Mouse (Mus musculus): ENCODE measurements at regions not wholly inside any gene's neighbourhood (a gene's known extent, or its start where the extent isn't known, plus 50 kb on each side); places are given as distances from the start of the nearest gene placed in this dataset.
A peak's percentile ranks its signal among the peaks of the same experiment; 100 is the strongest.

DNA sequence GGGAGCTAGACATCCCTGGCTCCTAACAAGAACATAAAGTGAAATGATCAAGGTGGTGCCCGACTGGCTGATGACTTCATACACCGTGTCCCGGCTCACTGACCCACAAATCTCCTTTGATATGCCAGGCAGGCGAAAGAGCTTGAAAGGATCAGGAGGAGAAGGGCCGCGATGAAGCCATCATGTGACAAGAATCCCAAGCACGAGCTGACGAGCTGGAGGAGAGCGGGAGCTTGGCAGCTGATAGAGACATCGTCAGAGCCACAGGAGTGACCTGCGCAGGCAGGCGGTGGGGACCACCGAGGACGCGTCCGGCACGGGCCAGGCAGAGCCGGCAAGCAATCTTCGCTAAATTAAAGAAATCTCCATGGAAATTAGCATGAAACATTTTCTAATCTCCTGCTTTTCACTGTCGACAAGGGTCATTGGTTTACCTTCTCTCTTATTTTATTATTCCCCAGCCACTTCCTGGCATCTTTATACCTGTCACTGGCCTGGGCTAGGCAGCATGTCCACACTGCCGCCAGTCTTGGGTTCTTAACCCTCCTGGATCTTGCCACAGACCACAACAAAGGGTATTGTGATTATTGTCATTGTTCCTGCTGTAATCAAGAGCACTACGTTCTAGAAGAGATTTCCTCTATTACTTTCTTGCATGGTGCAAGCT is 596.1 kb downstream of the Nr2f2 start:
- Histone ChIP-seq H3K4me1 (ENCODE audit: control insufficient read depth, insufficient read depth, low read length) (no peaks in the 10 kb centered on the region), H3K4me2 (ENCODE audit: low read depth, low read length) (no peak overlapping the region), H3K27me3 (replicated peaks; ENCODE audit: control insufficient read depth, insufficient read depth, low read length) (no peaks in the 10 kb centered on the region), H3K9me3 (ENCODE audit: control insufficient read depth, low read length) (no peaks in the 10 kb centered on the region), H3K36me3 (ENCODE audit: control insufficient read depth, insufficient read depth, low read length) (no peaks in the 10 kb centered on the region), H3K4me3 (ENCODE audit: low read depth, low read length) (no peak overlapping the region), H3K9ac (ENCODE audit: low read depth, low read length) (no peak overlapping the region), H3K27ac (replicated peaks; ENCODE audit: low read depth, low read length) (no peak overlapping the region)
- no peak for ATAC-seq (ENCODE audit: low read depth)
- no peak for DNase-seq (ENCODE audit: low spot score)
- WGBS = 65% methylated on average over 22 of the region's 22 CpGs

DNA sequence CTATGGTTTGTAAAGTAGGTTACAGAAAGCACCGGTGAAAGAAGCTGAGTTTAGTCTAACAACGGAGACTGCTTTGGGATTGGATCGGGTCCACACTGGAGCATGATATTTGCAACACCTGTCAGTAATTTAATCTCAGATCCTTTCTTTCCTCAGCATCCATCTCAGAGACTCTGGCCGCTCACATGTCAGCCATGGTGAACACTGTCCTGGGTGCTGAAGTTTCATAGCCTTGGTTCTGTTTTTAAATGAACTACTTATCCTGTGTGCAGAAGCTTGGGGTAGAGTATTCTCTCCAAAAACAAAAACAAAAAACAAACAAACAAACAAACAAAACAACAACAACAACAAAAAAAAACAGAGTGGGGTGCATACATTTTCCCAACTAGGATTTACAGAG is 600.1 kb downstream of the Nr2f2 start:
- ATAC-seq (ENCODE audit: low read depth) = no peak
- Histone ChIP-seq H3K27ac (replicated peaks; ENCODE audit: low read depth, low read length) (no peak overlapping the region), H3K4me2 (ENCODE audit: low read depth, low read length) (no peak overlapping the region), H3K36me3 (ENCODE audit: control insufficient read depth, insufficient read depth, low read length) (no peaks in the 10 kb centered on the region), H3K4me3 (ENCODE audit: low read depth, low read length) (no peak overlapping the region), H3K27me3 (replicated peaks; ENCODE audit: control insufficient read depth, insufficient read depth, low read length) (no peaks in the 10 kb centered on the region), H3K9ac (ENCODE audit: low read depth, low read length) (no peak overlapping the region), H3K4me1 (ENCODE audit: control insufficient read depth, insufficient read depth, low read length) (no peaks in the 10 kb centered on the region), H3K9me3 (ENCODE audit: control insufficient read depth, low read length) (no peaks in the 10 kb centered on the region)
- 28% methylated on average over 4 of the region's 4 CpGs for WGBS
- DNase-seq (ENCODE audit: low spot score) = peak; percentile 46

DNA sequence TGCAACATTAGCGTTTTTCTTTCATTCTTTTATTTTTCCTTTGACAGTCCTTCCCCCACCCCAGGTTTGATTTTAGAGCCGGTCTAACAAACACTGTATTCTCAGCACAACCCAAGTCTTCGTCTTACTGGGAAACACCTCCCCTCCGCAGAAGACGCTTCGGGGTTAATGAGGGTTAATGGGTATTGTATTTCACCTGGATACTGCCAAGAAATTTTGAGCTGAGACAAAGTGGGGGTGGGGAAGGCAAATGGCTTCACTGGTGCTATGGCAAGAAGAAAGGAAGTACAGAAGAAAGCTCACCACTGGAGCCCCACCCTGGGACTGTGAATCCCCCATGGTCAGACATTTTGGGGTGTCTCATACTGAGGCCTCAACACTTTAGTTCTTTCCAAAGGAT is 626.0 kb downstream of the Nr2f2 start:
- Histone ChIP-seq H3K4me2 (ENCODE audit: low read depth, low read length) (peak overlapping the region; percentile 29), H3K4me1 (ENCODE audit: control insufficient read depth, insufficient read depth, low read length) (peaks cover 3% of the 10 kb centered on the region; the same call in 1 of the 2 replicates), H3K36me3 (ENCODE audit: control insufficient read depth, insufficient read depth, low read length) (no peaks in the 10 kb centered on the region), H3K9ac (ENCODE audit: low read depth, low read length) (no peak overlapping the region), H3K27me3 (replicated peaks; ENCODE audit: control insufficient read depth, insufficient read depth, low read length) (no peaks in the 10 kb centered on the region), H3K4me3 (ENCODE audit: low read depth, low read length) (no peak overlapping the region), H3K27ac (replicated peaks; ENCODE audit: low read depth, low read length) (no peak overlapping the region), H3K9me3 (ENCODE audit: control insufficient read depth, low read length) (no peaks in the 10 kb centered on the region)
- WGBS = 31% methylated on average over 6 of the region's 6 CpGs
- no peak for DNase-seq (ENCODE audit: low spot score)
- ATAC-seq (ENCODE audit: low read depth) = no peak

DNA sequence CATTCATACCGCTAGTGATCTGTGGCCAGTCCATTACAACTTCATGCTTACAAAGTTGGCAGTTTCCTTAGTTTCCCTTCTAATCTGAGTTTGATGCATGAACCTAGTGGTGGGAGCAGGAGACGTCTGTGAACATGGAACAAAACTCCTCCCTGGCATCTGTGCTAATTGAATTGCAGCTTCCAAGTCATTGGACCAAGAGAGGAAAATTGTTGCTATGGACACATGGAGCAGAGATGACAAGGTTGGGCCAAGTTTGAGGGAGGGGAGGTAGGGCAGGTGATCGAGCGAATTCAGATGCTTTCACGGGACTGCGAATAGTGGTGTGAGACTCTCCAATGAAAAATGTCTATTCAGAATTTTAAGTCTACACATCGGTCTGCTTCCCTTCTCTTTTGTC is 627.5 kb downstream of the Nr2f2 start:
- DNase-seq (ENCODE audit: low spot score) = no peak
- ATAC-seq (ENCODE audit: low read depth) = no peak
- 89% methylated on average over 7 of the region's 7 CpGs for WGBS
- Histone ChIP-seq H3K4me1 (ENCODE audit: control insufficient read depth, insufficient read depth, low read length) (peaks cover 3% of the 10 kb centered on the region; the same call in 1 of the 2 replicates), H3K9me3 (ENCODE audit: control insufficient read depth, low read length) (no peaks in the 10 kb centered on the region), H3K4me3 (ENCODE audit: low read depth, low read length) (no peak overlapping the region), H3K36me3 (ENCODE audit: control insufficient read depth, insufficient read depth, low read length) (no peaks in the 10 kb centered on the region), H3K9ac (ENCODE audit: low read depth, low read length) (no peak overlapping the region), H3K27me3 (replicated peaks; ENCODE audit: control insufficient read depth, insufficient read depth, low read length) (no peaks in the 10 kb centered on the region), H3K4me2 (ENCODE audit: low read depth, low read length) (no peak overlapping the region), H3K27ac (replicated peaks; ENCODE audit: low read depth, low read length) (no peak overlapping the region)

DNA sequence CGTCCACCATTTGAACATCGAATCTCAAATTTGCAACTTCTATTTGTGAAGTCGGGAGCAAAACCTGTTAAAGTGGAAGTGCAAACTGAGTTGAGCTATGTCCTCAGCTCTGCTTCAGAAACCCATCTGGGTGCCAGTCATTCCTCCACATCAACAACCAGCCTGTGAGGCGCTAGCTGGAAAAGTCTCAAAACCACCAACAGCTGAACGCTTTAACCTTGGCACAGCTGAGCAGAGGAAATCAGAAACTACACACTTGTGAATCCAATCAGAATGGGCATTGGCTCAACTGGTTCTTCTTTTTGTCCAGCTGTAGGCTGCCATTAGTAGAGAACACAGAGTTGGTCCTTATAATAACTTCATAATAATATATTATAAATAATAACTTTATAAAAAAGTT is 651.5 kb downstream of the Nr2f2 start:
- Histone ChIP-seq H3K4me3 (ENCODE audit: low read depth, low read length) (no peak overlapping the region), H3K4me1 (ENCODE audit: control insufficient read depth, insufficient read depth, low read length) (no peaks in the 10 kb centered on the region), H3K36me3 (ENCODE audit: control insufficient read depth, insufficient read depth, low read length) (no peaks in the 10 kb centered on the region), H3K9me3 (ENCODE audit: control insufficient read depth, low read length) (no peaks in the 10 kb centered on the region), H3K27me3 (replicated peaks; ENCODE audit: control insufficient read depth, insufficient read depth, low read length) (no peaks in the 10 kb centered on the region), H3K27ac (replicated peaks; ENCODE audit: low read depth, low read length) (no peak overlapping the region), H3K4me2 (ENCODE audit: low read depth, low read length) (no peak overlapping the region), H3K9ac (ENCODE audit: low read depth, low read length) (no peak overlapping the region)
- no peak for ATAC-seq (ENCODE audit: low read depth)
- peak; percentile 35 for DNase-seq (ENCODE audit: low spot score)
- WGBS = 80% methylated on average over 5 of the region's 5 CpGs

DNA sequence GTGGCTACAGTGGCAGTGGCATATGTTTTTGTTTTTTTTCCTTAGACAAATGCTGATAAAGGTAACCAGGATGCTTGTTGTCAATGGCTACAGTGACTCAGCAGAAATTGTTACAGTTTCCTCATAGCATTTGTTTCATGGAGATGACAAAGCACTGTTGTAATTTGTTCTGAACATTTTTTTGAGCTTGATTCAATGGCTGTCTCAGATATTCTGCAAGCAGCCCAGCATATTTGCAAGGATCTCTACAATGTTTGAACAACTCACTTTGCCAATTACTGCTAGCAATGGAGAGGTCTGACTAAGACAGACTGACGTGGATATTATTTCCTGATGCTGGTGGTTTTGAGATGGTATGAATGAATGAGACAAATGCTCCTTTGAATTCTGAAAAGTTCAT is 696.3 kb downstream of the Nr2f2 start:
- Histone ChIP-seq H3K27me3 (replicated peaks; ENCODE audit: control insufficient read depth, insufficient read depth, low read length) (no peaks in the 10 kb centered on the region), H3K4me3 (ENCODE audit: low read depth, low read length) (no peak overlapping the region), H3K9me3 (ENCODE audit: control insufficient read depth, low read length) (no peaks in the 10 kb centered on the region), H3K4me2 (ENCODE audit: low read depth, low read length) (no peak overlapping the region), H3K36me3 (ENCODE audit: control insufficient read depth, insufficient read depth, low read length) (no peaks in the 10 kb centered on the region), H3K9ac (ENCODE audit: low read depth, low read length) (no peak overlapping the region), H3K4me1 (ENCODE audit: control insufficient read depth, insufficient read depth, low read length) (no peaks in the 10 kb centered on the region), H3K27ac (replicated peaks; ENCODE audit: low read depth, low read length) (no peak overlapping the region)
- ATAC-seq (ENCODE audit: low read depth) = no peak
- 59% methylated on average over 1 of the region's 1 CpGs for WGBS
- no peak for DNase-seq (ENCODE audit: low spot score)

DNA sequence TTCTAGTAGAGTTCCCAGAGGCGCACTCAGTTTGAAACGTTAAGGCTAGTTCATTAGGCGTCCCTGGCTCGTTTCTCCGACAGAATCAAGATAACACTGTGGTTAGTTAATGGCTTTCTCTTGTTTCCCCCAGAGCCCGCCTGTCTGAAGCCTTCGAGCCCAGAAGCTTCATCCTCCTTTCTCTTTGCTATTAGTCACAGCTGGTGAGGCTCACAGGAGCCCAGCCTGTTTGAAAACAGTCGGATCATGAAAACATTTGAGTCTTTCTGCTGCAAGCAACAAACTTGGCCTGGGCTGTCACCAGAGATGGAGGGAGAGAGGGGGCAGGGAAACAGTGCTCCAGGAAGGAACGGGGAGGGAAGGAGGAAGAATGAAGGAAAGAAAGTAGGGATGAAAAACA is 711.0 kb downstream of the Nr2f2 start:
- ATAC-seq (ENCODE audit: low read depth) = no peak
- DNase-seq (ENCODE audit: low spot score) = peak; percentile 26

DNA sequence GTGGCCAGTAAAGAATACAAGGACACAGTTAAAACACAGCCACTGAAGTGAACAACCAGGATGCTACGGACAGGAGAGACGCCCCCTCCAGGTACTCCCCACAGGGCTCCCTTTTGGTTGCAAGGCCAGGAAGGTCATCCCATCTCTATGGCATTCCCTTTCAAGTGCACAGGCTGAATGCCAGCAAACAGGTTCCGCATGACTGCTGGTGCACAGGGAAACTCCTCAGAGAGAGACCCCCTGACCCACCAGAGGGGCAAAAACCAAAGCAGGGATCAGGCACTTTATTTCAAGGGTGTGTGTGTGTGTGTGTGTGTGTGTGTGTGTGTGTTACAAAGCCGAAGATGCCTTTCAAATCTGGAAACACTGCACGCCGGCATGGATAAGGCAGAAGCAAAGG is 721.1 kb downstream of the Nr2f2 start:
- WGBS = 64% methylated on average over 6 of the region's 6 CpGs
- Histone ChIP-seq H3K9me3 (ENCODE audit: control insufficient read depth, low read length) (no peaks in the 10 kb centered on the region), H3K4me3 (ENCODE audit: low read depth, low read length) (no peak overlapping the region), H3K4me1 (ENCODE audit: control insufficient read depth, insufficient read depth, low read length) (no peaks in the 10 kb centered on the region), H3K4me2 (ENCODE audit: low read depth, low read length) (no peak overlapping the region), H3K27me3 (replicated peaks; ENCODE audit: control insufficient read depth, insufficient read depth, low read length) (no peaks in the 10 kb centered on the region), H3K36me3 (ENCODE audit: control insufficient read depth, insufficient read depth, low read length) (no peaks in the 10 kb centered on the region), H3K9ac (ENCODE audit: low read depth, low read length) (no peak overlapping the region), H3K27ac (replicated peaks; ENCODE audit: low read depth, low read length) (no peak overlapping the region)
- ATAC-seq (ENCODE audit: low read depth) = no peak
- no peak for DNase-seq (ENCODE audit: low spot score)

More for the DNA sequence above, 711.0 kb downstream of the Nr2f2 start:
- Histone ChIP-seq H3K4me3 (ENCODE audit: low read depth, low read length) (no peak overlapping the region), H3K4me1 (ENCODE audit: control insufficient read depth, insufficient read depth, low read length) (no peaks in the 10 kb centered on the region), H3K9ac (ENCODE audit: low read depth, low read length) (no peak overlapping the region), H3K27me3 (replicated peaks; ENCODE audit: control insufficient read depth, insufficient read depth, low read length) (no peaks in the 10 kb centered on the region), H3K4me2 (ENCODE audit: low read depth, low read length) (no peak overlapping the region), H3K9me3 (ENCODE audit: control insufficient read depth, low read length) (no peaks in the 10 kb centered on the region), H3K27ac (replicated peaks; ENCODE audit: low read depth, low read length) (no peak overlapping the region), H3K36me3 (ENCODE audit: control insufficient read depth, insufficient read depth, low read length) (no peaks in the 10 kb centered on the region)
- WGBS = 6% methylated on average over 9 of the region's 9 CpGs

DNA sequence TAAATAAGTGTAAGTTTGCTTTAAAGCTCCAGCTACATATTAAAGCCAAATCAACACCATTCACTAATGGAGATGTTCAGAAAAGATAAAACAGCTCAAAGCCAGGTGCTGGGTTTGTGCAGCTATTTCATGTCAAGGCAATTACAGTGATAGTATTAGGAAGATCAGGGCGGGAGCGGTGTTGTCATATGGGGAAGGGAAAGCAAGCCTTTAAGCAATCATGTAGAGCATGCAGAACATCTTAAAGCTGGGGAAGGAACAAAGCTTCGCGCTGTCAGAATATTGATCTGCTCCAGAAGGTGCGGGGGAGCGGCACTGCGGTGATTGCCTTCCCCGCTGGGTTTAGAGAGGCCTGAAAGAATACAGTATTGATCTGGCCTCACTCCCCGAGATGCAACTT is 724.9 kb downstream of the Nr2f2 start:
- DNase-seq (ENCODE audit: low spot score) (no peak), ATAC-seq (ENCODE audit: low read depth) (no peak)
- H3K4me3 ChIP-seq (ENCODE audit: low read depth, low read length) = no peak overlapping the region
- WGBS = 44% methylated on average over 9 of the region's 9 CpGs
- H3K27ac ChIP-seq (replicated peaks; ENCODE audit: low read depth, low read length) = no peak overlapping the region
- no peaks in the 10 kb centered on the region for H3K36me3 ChIP-seq (ENCODE audit: control insufficient read depth, insufficient read depth, low read length)
- H3K4me2 ChIP-seq (ENCODE audit: low read depth, low read length) = no peak overlapping the region
- H3K27me3 ChIP-seq (replicated peaks; ENCODE audit: control insufficient read depth, insufficient read depth, low read length) = no peaks in the 10 kb centered on the region
- no peak overlapping the region for H3K9ac ChIP-seq (ENCODE audit: low read depth, low read length)
- H3K9me3 ChIP-seq (ENCODE audit: control insufficient read depth, low read length) = no peaks in the 10 kb centered on the region
- H3K4me1 ChIP-seq (ENCODE audit: control insufficient read depth, insufficient read depth, low read length) = no peaks in the 10 kb centered on the region

Measured in embryonic facial prominence, embryonic 14.5 days (tissue).